Mouse (Mus musculus): ENCODE data around the gene Gdpd3. TPM values are rescaled to one million over a fixed set of nuclear protein-coding genes. Genes with fewer than 3 reads are reported as not detected.

Gdpd3 gene
- polyA plus RNA-seq, 1 experiment from 2014 or later = 6.4 TPM

DNA sequence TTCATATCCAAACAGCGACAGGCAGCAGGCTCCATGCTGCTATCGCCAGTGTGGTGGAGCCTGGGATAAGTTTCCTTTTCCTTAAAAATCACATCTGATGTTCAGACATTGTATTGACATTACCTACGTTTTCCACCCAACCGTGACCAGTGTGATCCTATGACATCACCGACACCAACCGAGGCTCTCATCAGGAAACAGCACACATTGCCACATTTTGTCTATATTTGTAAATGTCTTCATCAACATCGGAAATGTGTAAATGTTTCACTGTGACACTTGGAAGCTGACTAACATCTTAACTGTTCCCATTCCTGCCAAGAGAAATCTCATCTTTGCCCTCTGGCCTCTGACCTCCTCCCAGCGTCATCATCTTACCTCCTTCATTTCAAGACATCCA is 30.0 kb upstream of the Gdpd3 start:
- H3K9me3 ChIP-seq (replicated peaks; ENCODE audit: low read length) = no peaks in the 10 kb centered on the region
- H3K9ac ChIP-seq (ENCODE audit: low read depth, low read length) = no peak overlapping the region
- H3K27me3 ChIP-seq (ENCODE audit: insufficient read depth, low read length) = no peaks in the 10 kb centered on the region
- ATAC-seq (replicated peaks; ENCODE audit: low FRiP score, low read depth) = no peak
- H3K36me3 ChIP-seq (ENCODE audit: insufficient read depth, low read length) = no peaks in the 10 kb centered on the region
- no peak for TF ChIP-seq CTCF (IDR thresholded peaks at IDR 0.05; ENCODE audit: low read depth)
- WGBS = 76% methylated on average over 8 of the region's 8 CpGs
- H3K4me3 ChIP-seq (replicated peaks; ENCODE audit: low read depth, low read length) = no peak overlapping the region
- no peak overlapping the region for H3K27ac ChIP-seq
- H3K4me2 ChIP-seq (ENCODE audit: low read length) = no peak overlapping the region
- DNase-seq (ENCODE audit: low spot score) = no peak
- no peaks in the 10 kb centered on the region for H3K4me1 ChIP-seq (replicated peaks; ENCODE audit: insufficient read depth, low read length)

DNA sequence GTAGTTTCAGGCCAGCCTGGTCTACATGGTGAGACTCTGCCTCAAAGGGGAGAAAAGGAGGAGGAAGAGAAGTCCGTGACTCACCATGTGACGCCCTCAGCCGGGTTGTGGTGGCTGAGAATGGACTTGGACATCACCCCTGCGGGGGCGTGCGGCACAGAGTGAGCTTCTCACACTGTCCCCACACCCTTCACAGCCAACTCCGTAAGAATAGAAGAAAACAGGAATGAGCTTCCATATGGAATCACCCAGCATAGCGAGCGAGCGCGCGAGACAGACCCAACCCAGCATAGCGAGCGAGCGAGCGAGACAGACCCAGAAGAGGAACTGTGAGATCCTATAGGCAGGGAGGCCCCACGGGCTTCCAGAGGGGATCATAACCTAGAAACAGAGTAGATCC is 26.6 kb upstream of the Gdpd3 start:
- DNase-seq (ENCODE audit: low spot score) = no peak
- WGBS = 79% methylated on average over 17 of the region's 17 CpGs
- ATAC-seq (replicated peaks; ENCODE audit: low FRiP score, low read depth) = no peak
- Histone ChIP-seq H3K4me3 (replicated peaks; ENCODE audit: low read depth, low read length) (no peak overlapping the region), H3K27me3 (ENCODE audit: insufficient read depth, low read length) (no peaks in the 10 kb centered on the region), H3K36me3 (ENCODE audit: insufficient read depth, low read length) (no peaks in the 10 kb centered on the region), H3K4me2 (ENCODE audit: low read length) (no peak overlapping the region), H3K27ac (no peak overlapping the region), H3K4me1 (replicated peaks; ENCODE audit: insufficient read depth, low read length) (no peaks in the 10 kb centered on the region), H3K9me3 (replicated peaks; ENCODE audit: low read length) (no peaks in the 10 kb centered on the region), H3K9ac (ENCODE audit: low read depth, low read length) (no peak overlapping the region)
- TF ChIP-seq CTCF (IDR thresholded peaks at IDR 0.05; ENCODE audit: low read depth) = no peak

DNA sequence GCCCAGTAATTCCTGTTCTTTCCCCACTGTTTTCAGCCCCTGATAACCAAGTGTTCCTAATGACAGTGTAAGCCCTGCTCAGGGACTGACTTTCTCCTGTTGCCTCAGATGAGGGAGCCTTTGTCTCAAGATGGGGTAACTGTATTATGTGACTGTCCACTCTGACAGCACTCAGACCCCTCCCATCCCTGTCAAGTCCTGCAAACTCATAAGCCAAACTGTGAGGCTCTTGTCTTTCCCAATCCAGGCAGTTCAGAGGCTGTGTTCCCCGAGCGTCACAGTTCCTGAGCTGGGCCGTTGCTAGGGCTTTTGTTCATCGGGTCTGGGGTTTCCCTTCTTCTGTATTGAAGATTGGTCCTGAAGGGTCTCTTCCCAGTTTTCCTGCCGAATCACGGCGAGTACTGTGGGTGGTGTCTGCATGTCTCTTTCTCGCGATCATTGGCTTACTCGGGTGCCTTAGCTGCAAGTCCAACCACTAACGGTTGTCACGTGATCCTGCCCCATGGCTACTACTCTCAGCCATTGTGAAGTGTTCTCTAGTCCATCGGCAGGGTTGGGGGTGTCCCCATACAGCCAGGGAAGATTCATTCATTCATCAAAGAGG is 25.9 kb upstream of the Gdpd3 start:
- H3K36me3 ChIP-seq (ENCODE audit: insufficient read depth, low read length) = no peaks in the 10 kb centered on the region
- no peak overlapping the region for H3K27ac ChIP-seq
- H3K9me3 ChIP-seq (replicated peaks; ENCODE audit: low read length) = no peaks in the 10 kb centered on the region
- H3K4me3 ChIP-seq (replicated peaks; ENCODE audit: low read depth, low read length) = no peak overlapping the region
- no peak overlapping the region for H3K9ac ChIP-seq (ENCODE audit: low read depth, low read length)
- 82% methylated on average over 13 of the region's 13 CpGs for WGBS
- ATAC-seq (replicated peaks; ENCODE audit: low FRiP score, low read depth) = no peak
- no peak overlapping the region for H3K4me2 ChIP-seq (ENCODE audit: low read length)
- H3K4me1 ChIP-seq (replicated peaks; ENCODE audit: insufficient read depth, low read length) = no peaks in the 10 kb centered on the region
- no peaks in the 10 kb centered on the region for H3K27me3 ChIP-seq (ENCODE audit: insufficient read depth, low read length)
- TF ChIP-seq CTCF (IDR thresholded peaks at IDR 0.05; ENCODE audit: low read depth) = no peak
- DNase-seq (ENCODE audit: low spot score) = no peak

DNA sequence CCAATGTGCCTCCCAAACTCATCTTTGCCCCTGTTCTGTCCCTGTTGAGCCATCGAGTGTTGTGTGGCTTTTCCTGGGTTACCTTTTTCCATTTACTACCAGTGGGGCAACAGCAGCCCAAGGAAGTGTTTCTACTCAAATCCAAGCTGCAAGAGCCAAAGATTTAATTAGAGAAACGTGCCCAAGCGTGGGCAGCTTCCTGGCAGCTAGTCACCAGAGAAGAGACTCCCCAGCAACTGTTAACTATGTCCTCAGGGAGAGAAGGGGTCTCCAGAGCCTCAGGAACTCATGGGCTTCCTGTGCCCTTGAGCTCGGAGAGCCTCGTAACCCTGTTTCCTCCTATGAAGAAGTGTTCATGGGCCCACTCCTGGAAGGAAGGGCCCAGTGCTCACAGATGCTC is 25.2 kb upstream of the Gdpd3 start:
- Histone ChIP-seq H3K27ac (no peak overlapping the region), H3K9me3 (replicated peaks; ENCODE audit: low read length) (no peaks in the 10 kb centered on the region), H3K36me3 (ENCODE audit: insufficient read depth, low read length) (no peaks in the 10 kb centered on the region), H3K4me3 (replicated peaks; ENCODE audit: low read depth, low read length) (no peak overlapping the region), H3K4me1 (replicated peaks; ENCODE audit: insufficient read depth, low read length) (no peaks in the 10 kb centered on the region), H3K9ac (ENCODE audit: low read depth, low read length) (no peak overlapping the region), H3K4me2 (ENCODE audit: low read length) (no peak overlapping the region), H3K27me3 (ENCODE audit: insufficient read depth, low read length) (no peaks in the 10 kb centered on the region)
- 62% methylated on average over 5 of the region's 5 CpGs for WGBS
- no peak for DNase-seq (ENCODE audit: low spot score)
- ATAC-seq (replicated peaks; ENCODE audit: low FRiP score, low read depth) = no peak
- TF ChIP-seq CTCF (IDR thresholded peaks at IDR 0.05; ENCODE audit: low read depth) = no peak

DNA sequence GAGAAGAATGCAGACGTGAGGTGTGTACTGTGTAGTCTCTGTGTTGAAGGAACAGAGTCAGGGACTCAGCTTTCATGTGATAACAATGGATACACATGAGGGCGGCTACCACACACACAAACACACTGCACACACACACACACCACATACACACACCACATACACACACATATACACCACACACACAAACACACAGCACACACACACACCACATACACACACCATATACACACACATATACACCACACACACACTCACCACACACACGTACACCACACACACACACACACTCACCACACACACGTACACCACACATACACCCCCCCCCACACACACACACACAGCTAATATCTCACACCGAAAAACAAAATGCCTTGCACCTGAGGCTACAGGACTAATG is 24.7 kb upstream of the Gdpd3 start:
- H3K27ac ChIP-seq = no peak overlapping the region
- H3K9me3 ChIP-seq (replicated peaks; ENCODE audit: low read length) = no peaks in the 10 kb centered on the region
- no peaks in the 10 kb centered on the region for H3K36me3 ChIP-seq (ENCODE audit: insufficient read depth, low read length)
- no peak for TF ChIP-seq CTCF (IDR thresholded peaks at IDR 0.05; ENCODE audit: low read depth)
- no peak for DNase-seq (ENCODE audit: low spot score)
- H3K4me2 ChIP-seq (ENCODE audit: low read length) = no peak overlapping the region
- no peaks in the 10 kb centered on the region for H3K27me3 ChIP-seq (ENCODE audit: insufficient read depth, low read length)
- ATAC-seq (replicated peaks; ENCODE audit: low FRiP score, low read depth) = no peak
- H3K4me3 ChIP-seq (replicated peaks; ENCODE audit: low read depth, low read length) = no peak overlapping the region
- H3K9ac ChIP-seq (ENCODE audit: low read depth, low read length) = no peak overlapping the region
- H3K4me1 ChIP-seq (replicated peaks; ENCODE audit: insufficient read depth, low read length) = no peaks in the 10 kb centered on the region
- 81% methylated on average over 5 of the region's 5 CpGs for WGBS

DNA sequence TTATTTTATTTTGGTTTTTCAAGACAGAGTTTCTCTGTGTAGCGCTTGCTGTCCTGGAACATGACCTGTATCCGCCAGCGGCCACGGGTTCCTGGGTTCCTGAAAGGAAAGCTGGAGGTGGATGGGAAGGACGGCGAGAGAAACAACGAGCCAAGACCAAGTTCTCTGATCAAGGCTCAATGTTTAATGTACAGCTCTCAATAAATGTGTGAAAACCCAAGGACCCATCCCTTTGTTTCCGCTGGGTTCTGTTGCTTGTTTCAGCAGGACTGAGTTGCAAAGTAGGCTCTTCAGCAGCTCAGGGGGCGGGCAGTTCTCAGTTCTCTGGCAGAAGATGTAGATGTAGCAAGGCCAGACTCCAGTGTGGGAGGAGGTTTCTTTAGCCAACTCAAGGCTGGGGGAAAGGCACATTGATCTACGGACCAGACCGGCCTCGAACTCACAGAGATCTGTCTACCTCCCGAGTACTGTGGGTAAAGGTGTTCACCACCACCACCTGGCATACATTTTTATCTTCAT is 24.1 kb upstream of the Gdpd3 start:
- no peak for DNase-seq (ENCODE audit: low spot score)
- WGBS = 86% methylated on average over 13 of the region's 13 CpGs

DNA sequence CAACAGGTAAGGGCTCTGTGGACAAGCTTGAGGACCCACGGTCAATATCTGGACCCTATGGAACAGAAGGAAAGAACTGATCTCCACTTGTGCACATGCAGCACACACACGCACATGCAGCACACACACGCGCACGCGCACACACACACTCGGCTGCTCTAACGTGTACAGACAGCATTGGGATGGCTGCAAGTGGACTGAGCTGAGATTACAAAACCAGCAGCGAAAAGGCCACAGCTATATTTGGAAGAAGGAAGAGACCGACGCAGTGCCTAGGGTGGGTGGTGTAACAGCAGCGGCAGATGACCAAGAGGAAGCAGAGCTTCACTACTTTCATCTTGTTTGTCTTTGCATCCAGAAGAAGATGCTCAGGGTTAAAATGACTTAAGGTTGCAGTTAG is 20.1 kb upstream of the Gdpd3 start:
- ATAC-seq (replicated peaks; ENCODE audit: low FRiP score, low read depth) = no peak
- DNase-seq (ENCODE audit: low spot score) = no peak
- no peak for TF ChIP-seq CTCF (IDR thresholded peaks at IDR 0.05; ENCODE audit: low read depth)
- Histone ChIP-seq H3K9ac (ENCODE audit: low read depth, low read length) (no peak overlapping the region), H3K27ac (no peak overlapping the region), H3K4me3 (replicated peaks; ENCODE audit: low read depth, low read length) (no peak overlapping the region), H3K36me3 (ENCODE audit: insufficient read depth, low read length) (no peaks in the 10 kb centered on the region), H3K4me1 (replicated peaks; ENCODE audit: insufficient read depth, low read length) (no peaks in the 10 kb centered on the region), H3K4me2 (ENCODE audit: low read length) (no peak overlapping the region), H3K9me3 (replicated peaks; ENCODE audit: low read length) (no peaks in the 10 kb centered on the region), H3K27me3 (ENCODE audit: insufficient read depth, low read length) (no peaks in the 10 kb centered on the region)
- WGBS = 86% methylated on average over 12 of the region's 12 CpGs

More for the DNA sequence above, 24.1 kb upstream of the Gdpd3 start:
- Histone ChIP-seq H3K27me3 (ENCODE audit: insufficient read depth, low read length) (no peaks in the 10 kb centered on the region), H3K36me3 (ENCODE audit: insufficient read depth, low read length) (no peaks in the 10 kb centered on the region), H3K9me3 (replicated peaks; ENCODE audit: low read length) (no peaks in the 10 kb centered on the region), H3K27ac (no peak overlapping the region), H3K4me2 (ENCODE audit: low read length) (no peak overlapping the region), H3K4me1 (replicated peaks; ENCODE audit: insufficient read depth, low read length) (no peaks in the 10 kb centered on the region), H3K4me3 (replicated peaks; ENCODE audit: low read depth, low read length) (no peak overlapping the region), H3K9ac (ENCODE audit: low read depth, low read length) (no peak overlapping the region)
- no peak for ATAC-seq (replicated peaks; ENCODE audit: low FRiP score, low read depth)
- TF ChIP-seq CTCF (IDR thresholded peaks at IDR 0.05; ENCODE audit: low read depth) = no peak

Measured in kidney, postnatal 0 days (tissue).